In the genomic region with DNA sequence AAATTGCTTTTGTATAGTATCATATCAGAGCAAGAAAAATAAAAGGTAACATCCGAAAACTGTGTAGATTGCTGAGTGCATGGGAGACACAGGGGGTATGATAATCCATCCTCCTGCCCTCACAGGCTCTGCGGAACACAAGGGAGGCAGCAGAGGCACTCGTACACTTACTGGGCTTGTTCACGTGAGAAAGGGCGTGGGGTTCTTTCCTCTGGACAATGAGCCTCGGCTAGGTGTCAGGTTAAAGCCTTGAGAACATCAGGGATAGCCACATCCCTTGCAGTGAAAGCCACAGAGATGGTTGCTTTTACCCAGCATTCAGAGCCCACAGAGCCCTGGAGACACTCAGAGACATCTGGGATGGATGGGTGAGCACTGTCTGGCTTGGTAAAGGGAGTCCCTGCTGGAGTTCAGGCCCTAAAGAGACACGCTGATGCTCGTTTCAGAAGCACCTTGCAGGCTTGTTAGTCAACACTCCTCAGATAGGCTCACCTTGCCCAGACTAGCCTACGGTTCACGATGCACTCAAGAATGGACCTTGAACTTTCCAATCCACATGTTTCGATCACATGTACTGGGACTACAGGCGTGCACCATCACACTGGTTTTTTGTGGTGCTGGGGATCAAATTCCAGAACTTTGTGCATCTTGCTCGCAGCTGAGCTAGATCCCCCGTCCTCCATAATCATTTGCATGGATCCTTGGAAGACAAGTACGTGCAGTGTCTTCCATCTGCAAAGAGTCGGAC, we compare ENCODE assay signal across 15 mouse cellular contexts.
DNase-seq lines count a peak whose midpoint lies in the region; ATAC-seq and TF ChIP-seq lines count a peak whose summit lies in the region.
"Had no signal": no experiment of that assay in that cellular context is flagged by ENCODE, and none has a peak within 500 bp of the region (broad histone marks: within the 10 kb centered on the region; RNA-seq: fewer than 3 reads in every experiment).

No protein-coding gene starts in this region.

- H3K9me3 ChIP-seq in heart, embryonic 13.5 days: no peaks in the 10 kb centered on the region
- no peaks in the 10 kb centered on the region for H3K9me3 ChIP-seq in ES-Bruce4 (replicated peaks; ENCODE audit: control insufficient read depth, insufficient read depth, low read length, poor library complexity, severe bottlenecking)
- no peaks in the 10 kb centered on the region for H3K9me3 ChIP-seq in embryonic facial prominence, embryonic 15.5 days (replicated peaks)
- H3K9me3 ChIP-seq: forebrain, embryonic 13.5 days; liver, embryonic 15.5 days; midbrain, embryonic 13.5 days had no signal

- H3K9ac ChIP-seq in heart, embryonic 13.5 days: no peak overlapping the region
- no peak overlapping the region for H3K9ac ChIP-seq in ES-Bruce4 (ENCODE audit: low read depth, poor library complexity, severe bottlenecking)
- H3K9ac ChIP-seq in embryonic facial prominence, embryonic 15.5 days: no peak overlapping the region
- H3K9ac ChIP-seq: forebrain, embryonic 13.5 days; liver, embryonic 15.5 days; midbrain, embryonic 13.5 days had no signal

- no peak for DNase-seq in heart, adult 9 months (ENCODE audit: low spot score in 2 of 2)
- peak; percentile 34 to 41 for DNase-seq in kidney, postnatal 36 days
- no peak for DNase-seq in urinary bladder, postnatal 10 days (ENCODE audit: low spot score)
- DNase-seq in gastrocnemius, adult 18-20 months (ENCODE audit: low spot score): no peak
- no peak for DNase-seq in right cerebral cortex, postnatal 10 days (ENCODE audit: low spot score in 2 of 2)
- DNase-seq: cerebellum, adult 18-20 months; gastrocnemius, postnatal 14 days had no signal

- no peaks in the 10 kb centered on the region for H3K27me3 ChIP-seq in heart, embryonic 13.5 days (replicated peaks)
- no peaks in the 10 kb centered on the region for H3K27me3 ChIP-seq in ES-Bruce4 (ENCODE audit: control insufficient read depth, insufficient read depth, low read length, poor library complexity, severe bottlenecking)
- no peaks in the 10 kb centered on the region for H3K27me3 ChIP-seq in embryonic facial prominence, embryonic 15.5 days
- H3K27me3 ChIP-seq: forebrain, embryonic 13.5 days; liver, embryonic 15.5 days; midbrain, embryonic 13.5 days had no signal

- 73% methylated on average over 16 of the region's 16 CpGs for WGBS in heart, embryonic 13.5 days
- whole genome bisulfite sequencing in embryonic facial prominence, embryonic 15.5 days: 43% methylated on average over 16 of the region's 16 CpGs

- peak overlapping the region; percentile 58; the same call in 1 of the 2 replicates for H3K27ac ChIP-seq in heart, embryonic 13.5 days (replicated peaks)
- H3K27ac ChIP-seq in ES-Bruce4 (ENCODE audit: insufficient read depth, low read length): peak overlapping the region; percentile 20; the same call in 1 of the 2 replicates
- H3K27ac ChIP-seq in embryonic facial prominence, embryonic 15.5 days (replicated peaks): peak overlapping the region; percentile 82
- H3K27ac ChIP-seq: forebrain, embryonic 13.5 days; left cerebral cortex, adult 2 months; liver, embryonic 15.5 days; midbrain, embryonic 13.5 days had no signal

- H3K36me3 ChIP-seq in heart, embryonic 13.5 days: no peaks in the 10 kb centered on the region
- no peaks in the 10 kb centered on the region for H3K36me3 ChIP-seq in ES-Bruce4 (ENCODE audit: control insufficient read depth, insufficient read depth, low read length, poor library complexity, severe bottlenecking)
- H3K36me3 ChIP-seq in embryonic facial prominence, embryonic 15.5 days: no peaks in the 10 kb centered on the region
- H3K36me3 ChIP-seq: liver, embryonic 15.5 days; midbrain, embryonic 13.5 days had no signal

- no peak for TF ChIP-seq EP300 in ES-Bruce4 (IDR thresholded peaks at IDR 0.05; ENCODE audit: insufficient read depth, low read depth, low read length)

- H3K4me3 ChIP-seq in heart, embryonic 13.5 days: no peak overlapping the region
- peak overlapping the region; percentile 4; the same call in 1 of the 2 replicates for H3K4me3 ChIP-seq in ES-Bruce4 (ENCODE audit: low read depth, low read length)
- no peak overlapping the region for H3K4me3 ChIP-seq in embryonic facial prominence, embryonic 15.5 days (replicated peaks)
- H3K4me3 ChIP-seq: forebrain, embryonic 13.5 days; left cerebral cortex, adult 2 months; liver, embryonic 15.5 days; midbrain, embryonic 13.5 days had no signal

- TF ChIP-seq CTCF in ES-Bruce4 (IDR thresholded peaks at IDR 0.05; ENCODE audit: low read depth, low read length): no peak

- H3K4me2 ChIP-seq in heart, embryonic 13.5 days: peak overlapping the region; percentile 26; the same call in 1 of the 2 replicates
- H3K4me2 ChIP-seq in embryonic facial prominence, embryonic 15.5 days (replicated peaks): peak overlapping the region; percentile 15; the same call in 1 of the 2 replicates
- H3K4me2 ChIP-seq: forebrain, embryonic 13.5 days; liver, embryonic 15.5 days; midbrain, embryonic 13.5 days had no signal

- TF ChIP-seq POLR2A in ES-Bruce4 (IDR thresholded peaks at IDR 0.05; ENCODE audit: insufficient read depth, low read length): no peak

- ATAC-seq in heart, embryonic 13.5 days (ENCODE audit: extremely low read depth, insufficient number of reproducible peaks, low FRiP score, low TSS enrichment): no peak
- ATAC-seq in embryonic facial prominence, embryonic 15.5 days (ENCODE audit: insufficient number of reproducible peaks, low FRiP score, low TSS enrichment, low read depth): no peak
- ATAC-seq: activated CD4-positive, CD25-positive, alpha-beta regulatory T cell, adult 4 months; forebrain, embryonic 13.5 days; midbrain, embryonic 13.5 days had no signal

- peaks cover 22% of the 10 kb centered on the region for H3K4me1 ChIP-seq in heart, embryonic 13.5 days
- H3K4me1 ChIP-seq in ES-Bruce4 (ENCODE audit: control insufficient read depth, insufficient read depth, low read length): peaks cover 10% of the 10 kb centered on the region
- H3K4me1 ChIP-seq in embryonic facial prominence, embryonic 15.5 days: peaks cover 27% of the 10 kb centered on the region
- H3K4me1 ChIP-seq: forebrain, embryonic 13.5 days; liver, embryonic 15.5 days had no signal

Comparison
In these comparisons a context has a peak if more than half of its experiments do, and no peak if none do; other contexts are left out.
1. H3K27ac ChIP-seq: peak in every context shown above with its lines; median percentile 82 in embryonic facial prominence, embryonic 15.5 days; 58 in heart, embryonic 13.5 days; 20 in ES-Bruce4.
2. DNase-seq: peak in kidney, postnatal 36 days (2 of 2); none in heart, adult 9 months (0 of 2), urinary bladder, postnatal 10 days (single experiment), gastrocnemius, adult 18-20 months (single experiment) and right cerebral cortex, postnatal 10 days (0 of 2).